Comparison of ENCODE assay signal across 8 mouse cellular contexts in the genomic region with DNA sequence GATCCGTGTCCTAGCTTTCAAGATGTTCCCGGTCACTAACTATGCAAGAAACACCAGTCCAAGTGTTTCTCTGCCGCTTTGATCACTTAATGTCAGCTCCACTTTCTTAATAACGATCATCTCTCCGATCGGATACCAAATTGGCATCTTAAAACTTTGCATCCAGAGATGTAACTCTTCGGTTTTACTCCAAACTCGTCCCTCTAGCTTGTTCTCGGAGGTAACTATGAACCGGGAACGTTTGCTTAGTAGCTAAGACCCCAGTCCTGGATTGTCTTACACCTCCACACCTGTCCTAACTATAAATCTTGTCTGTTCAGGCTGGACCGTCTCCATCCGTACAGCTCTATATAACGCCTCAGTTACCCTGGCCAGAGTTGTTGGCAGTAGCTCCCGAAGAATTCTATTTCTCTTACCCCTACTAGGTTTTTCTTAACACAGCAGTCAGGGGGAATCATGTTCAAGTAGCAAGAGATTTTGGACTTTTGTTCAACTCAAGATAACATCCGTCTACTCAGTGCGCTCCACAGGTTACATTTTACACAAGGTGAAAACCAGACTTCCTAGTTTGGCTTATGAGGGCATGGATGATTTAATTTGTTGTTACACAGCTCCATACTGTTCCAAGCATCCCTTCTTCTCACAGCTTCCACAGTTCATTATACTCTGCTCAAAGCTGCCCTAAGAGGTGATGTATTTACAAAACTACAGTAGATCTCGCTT. TPM values are rescaled to one million over a fixed set of nuclear protein-coding genes. Genes with fewer than 3 reads are reported as not detected.
DNase-seq lines count a peak whose midpoint lies in the region; ATAC-seq and TF ChIP-seq lines count a peak whose summit lies in the region.

No protein-coding gene starts in this region.

- peak overlapping the region; percentile 98 for H3K9ac ChIP-seq in hindbrain, embryonic 13.5 days

- 3% methylated on average over 18 of the region's 18 CpGs for WGBS in cerebellum, adult 2 months
- WGBS in hindbrain, embryonic 13.5 days = 13% methylated on average over 18 of the region's 18 CpGs
- 9% methylated on average over 18 of the region's 18 CpGs for WGBS in macrophage (ENCODE audit: missing documents)

- no peak for TF ChIP-seq POLR2A in cerebellum, adult 2 months (IDR thresholded peaks at IDR 0.05; ENCODE audit: borderline replicate concordance, insufficient read depth, low read length)

- ATAC-seq in hindbrain, embryonic 13.5 days (ENCODE audit: low FRiP score) = no peak

- H3K36me3 ChIP-seq in hindbrain, embryonic 13.5 days = no peaks in the 10 kb centered on the region
- no peaks in the 10 kb centered on the region for H3K36me3 ChIP-seq in macrophage (ENCODE audit: inconsistent target)

- peak overlapping the region; percentile 85 for H3K4me2 ChIP-seq in hindbrain, embryonic 13.5 days

- no peaks in the 10 kb centered on the region for H3K9me3 ChIP-seq in hindbrain, embryonic 13.5 days

- H3K79me2 ChIP-seq in macrophage (ENCODE audit: inconsistent target) = peaks cover 35% of the 10 kb centered on the region

- DNase-seq in cerebellum, adult 2 months = peak in 1 of 2 experiments; percentile 34
- DNase-seq in cerebellum, adult 8-10 months = no peak
- peak; percentile 19 for DNase-seq in urinary bladder, postnatal 25 days (ENCODE audit: low spot score)
- no peak for DNase-seq in urinary bladder, postnatal 4 days (ENCODE audit: low spot score in 2 of 2)
- no peak for DNase-seq in frontal cortex, postnatal 14 days (ENCODE audit: low spot score in 2 of 2)
- no peak for DNase-seq in thymus, adult 18-20 months

- peaks cover 9% of the 10 kb centered on the region for H3K4me1 ChIP-seq in cerebellum, adult 2 months (ENCODE audit: control insufficient read depth, insufficient read depth, low read length)
- peaks cover 39% of the 10 kb centered on the region for H3K4me1 ChIP-seq in hindbrain, embryonic 13.5 days (replicated peaks)

- TF ChIP-seq CTCF in cerebellum, adult 2 months (IDR thresholded peaks at IDR 0.05; ENCODE audit: borderline replicate concordance, insufficient read depth, low read depth, low read length) = no peak

- no peaks in the 10 kb centered on the region for H3K27me3 ChIP-seq in cerebellum, adult 2 months (ENCODE audit: control insufficient read depth, insufficient read depth, low read length)
- H3K27me3 ChIP-seq in hindbrain, embryonic 13.5 days = no peaks in the 10 kb centered on the region

- peak overlapping the region; percentile 76 for H3K4me3 ChIP-seq in cerebellum, adult 2 months (replicated peaks; ENCODE audit: insufficient read depth, low read depth, low read length)
- peak overlapping the region; percentile 94 for H3K4me3 ChIP-seq in hindbrain, embryonic 13.5 days
- peak overlapping the region; percentile 92 for H3K4me3 ChIP-seq in macrophage (ENCODE audit: inconsistent target)

- peak overlapping the region; percentile 85 for H3K27ac ChIP-seq in cerebellum, adult 2 months (ENCODE audit: insufficient read depth, low read length)
- peak overlapping the region; percentile 99 for H3K27ac ChIP-seq in hindbrain, embryonic 13.5 days
- peak overlapping the region; percentile 90 for H3K27ac ChIP-seq in macrophage

RNA-seq across cellular contexts. Expression of a gene that starts 2.8 kb away (rescaled TPM):
- polyA plus RNA-seq in cerebellum, adult 2 months (2012; rRNA removed) = 66.5 and 76.7 TPM in 2 replicates
- polyA plus RNA-seq in hindbrain, embryonic 13.5 days (2015; fragmentation: Nextera tagmentation; extraction: Ambion mirVana) = 67.3 and 68.1 TPM in 2 replicates
- 100 to 1,000 TPM in 23 of 26 experiments, 10 to 100 TPM in 3; 74.8 to 239 (median 169) TPM for total RNA-seq in macrophage (2018; cell fraction: chromatin; rRNA removed)
- total RNA-seq in macrophage (2018; cell fraction: cytosol; rRNA removed) = 100 to 1,000 TPM in 22 of 26 experiments, 10 to 100 TPM in 4; 92.5 to 128 (median 106) TPM
- total RNA-seq in macrophage (2018; cell fraction: nucleus; rRNA removed) = 100 to 1,000 TPM in 20 of 26 experiments, 10 to 100 TPM in 6; 64.9 to 230 (median 121) TPM
- 86.0 to 122 TPM (median 89.0 TPM) in 3 replicates for polyA plus RNA-seq in macrophage (2018)
